In the genomic region with DNA sequence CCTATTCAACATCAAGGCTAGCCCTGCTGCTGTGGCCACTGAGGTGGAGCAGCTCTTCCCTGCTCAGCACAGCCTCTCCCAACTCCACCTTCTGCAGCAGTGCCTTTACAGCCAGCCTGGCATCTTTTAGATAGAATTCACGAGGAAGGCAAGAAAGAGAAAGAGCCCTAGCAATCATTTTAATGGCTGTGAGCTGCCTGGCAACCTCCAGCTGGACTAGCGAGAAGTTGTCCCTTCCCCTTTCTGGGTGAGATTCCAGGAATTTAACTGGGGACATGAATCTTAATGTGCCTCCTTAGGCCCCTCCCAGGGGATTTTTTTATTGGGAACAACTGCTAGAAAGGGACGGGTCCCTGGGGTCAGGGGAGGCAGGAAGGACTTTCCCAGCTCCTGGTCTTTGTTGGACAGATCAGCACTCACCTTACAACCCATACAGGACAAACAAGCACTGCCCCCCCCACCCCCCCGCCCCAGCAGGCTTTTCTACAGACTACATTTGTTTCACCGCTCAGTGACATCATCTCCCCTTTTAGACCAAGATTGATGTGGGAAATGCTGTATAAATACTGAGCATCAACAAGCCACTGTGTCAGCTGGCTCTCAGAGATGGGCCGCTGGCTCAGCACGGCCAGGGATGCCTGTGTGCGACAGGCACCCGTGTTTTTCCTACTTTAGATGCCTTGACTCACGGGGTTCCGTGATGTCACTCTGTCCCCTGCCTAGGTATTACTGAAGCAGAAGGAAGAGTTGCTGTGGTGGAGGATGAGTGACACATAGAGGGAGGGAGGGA, we compare ENCODE assay signal across 11 mouse cellular contexts. TPM values are rescaled to one million over a fixed set of nuclear protein-coding genes. Genes with fewer than 3 reads are reported as not detected.
DNase-seq lines count a peak whose midpoint lies in the region; ATAC-seq and TF ChIP-seq lines count a peak whose summit lies in the region.
"Had no signal": no experiment of that assay in that cellular context is flagged by ENCODE, and none has a peak within 500 bp of the region (broad histone marks: within the 10 kb centered on the region; RNA-seq: fewer than 3 reads in every experiment).

No protein-coding gene starts in this region.

- H3K27me3 ChIP-seq in kidney, embryonic 14.5 days (ENCODE audit: control insufficient read depth, insufficient read depth, low read length) = no peaks in the 10 kb centered on the region
- H3K27me3 ChIP-seq in forebrain, embryonic 12.5 days = no peaks in the 10 kb centered on the region
- no peaks in the 10 kb centered on the region for H3K27me3 ChIP-seq in hindbrain, embryonic 16.5 days (replicated peaks; ENCODE audit: control insufficient read depth, insufficient read depth, low read length)
- no peaks in the 10 kb centered on the region for H3K27me3 ChIP-seq in midbrain, postnatal 0 days (ENCODE audit: insufficient read depth, low read length)
- H3K27me3 ChIP-seq: liver, embryonic 13.5 days had no signal

- no peak for DNase-seq in kidney, postnatal 25 days
- peak; percentile 83 for DNase-seq in midbrain, postnatal 0 days (ENCODE audit: low spot score)
- no peak for DNase-seq in urinary bladder, adult 18-20 months (ENCODE audit: low spot score in 2 of 2)
- no peak for DNase-seq in heart, adult 18-20 months
- DNase-seq: liver, embryonic 13.5 days had no signal

- peak; percentile 36; the same call in 1 of the 2 replicates for ATAC-seq in kidney, embryonic 14.5 days (ENCODE audit: low FRiP score, low TSS enrichment)
- peak; percentile 36; the same call in 1 of the 2 replicates for ATAC-seq in forebrain, embryonic 12.5 days (ENCODE audit: low FRiP score)
- ATAC-seq in hindbrain, embryonic 16.5 days = peak; percentile 79
- ATAC-seq in midbrain, postnatal 0 days (ENCODE audit: low FRiP score) = peak; percentile 77
- ATAC-seq: Patski had no signal

- H3K4me1 ChIP-seq in kidney, embryonic 14.5 days (ENCODE audit: control insufficient read depth, insufficient read depth, low read length) = peaks cover 5% of the 10 kb centered on the region; the same call in 1 of the 2 replicates
- H3K4me1 ChIP-seq in forebrain, embryonic 12.5 days = peaks cover 11% of the 10 kb centered on the region
- no peaks in the 10 kb centered on the region for H3K4me1 ChIP-seq in hindbrain, embryonic 16.5 days (ENCODE audit: control insufficient read depth, insufficient read depth, low read depth, low read length)
- no peaks in the 10 kb centered on the region for H3K4me1 ChIP-seq in midbrain, postnatal 0 days (ENCODE audit: insufficient read depth, low read length)
- H3K4me1 ChIP-seq: liver, embryonic 13.5 days had no signal

- no peak overlapping the region for H3K4me3 ChIP-seq in kidney, embryonic 14.5 days (ENCODE audit: low read length)
- no peak overlapping the region for H3K4me3 ChIP-seq in forebrain, embryonic 12.5 days (replicated peaks)
- H3K4me3 ChIP-seq in hindbrain, embryonic 16.5 days (ENCODE audit: low read length) = no peak overlapping the region
- H3K4me3 ChIP-seq in midbrain, postnatal 0 days (ENCODE audit: low read depth, low read length) = no peak overlapping the region
- H3K4me3 ChIP-seq: heart, embryonic 13.5 days; liver, embryonic 13.5 days had no signal

- H3K36me3 ChIP-seq in kidney, embryonic 14.5 days (ENCODE audit: control insufficient read depth, insufficient read depth, low read length) = no peaks in the 10 kb centered on the region
- H3K36me3 ChIP-seq in forebrain, embryonic 12.5 days (replicated peaks) = no peaks in the 10 kb centered on the region
- H3K36me3 ChIP-seq in hindbrain, embryonic 16.5 days (ENCODE audit: control insufficient read depth, insufficient read depth, low read length) = no peaks in the 10 kb centered on the region
- H3K36me3 ChIP-seq in midbrain, postnatal 0 days (ENCODE audit: insufficient read depth, low read length) = no peaks in the 10 kb centered on the region
- H3K36me3 ChIP-seq: heart, embryonic 13.5 days; liver, embryonic 13.5 days had no signal

- no peak for TF ChIP-seq CTCF in midbrain, postnatal 0 days (IDR thresholded peaks at IDR 0.05)

- WGBS in kidney, embryonic 14.5 days = 31% methylated on average over 11 of the region's 11 CpGs
- 61% methylated on average over 11 of the region's 11 CpGs for WGBS in forebrain, embryonic 12.5 days
- WGBS in hindbrain, embryonic 16.5 days = 34% methylated on average over 11 of the region's 11 CpGs
- WGBS in midbrain, postnatal 0 days = 52% methylated on average over 11 of the region's 11 CpGs

- no peak overlapping the region for H3K9ac ChIP-seq in kidney, embryonic 14.5 days (ENCODE audit: low read depth, low read length)
- no peak overlapping the region for H3K9ac ChIP-seq in forebrain, embryonic 12.5 days
- H3K9ac ChIP-seq in hindbrain, embryonic 16.5 days (ENCODE audit: low read depth, low read length) = no peak overlapping the region
- H3K9ac ChIP-seq in midbrain, postnatal 0 days (replicated peaks; ENCODE audit: low read length, poor library complexity, severe bottlenecking) = no peak overlapping the region
- H3K9ac ChIP-seq: heart, embryonic 13.5 days; liver, embryonic 13.5 days had no signal

- no peak overlapping the region for H3K27ac ChIP-seq in kidney, embryonic 14.5 days (ENCODE audit: low read depth, low read length)
- H3K27ac ChIP-seq in forebrain, embryonic 12.5 days = no peak overlapping the region
- H3K27ac ChIP-seq in hindbrain, embryonic 16.5 days (ENCODE audit: low read depth, low read length) = peak overlapping the region; percentile 77
- 0 out of 2 replicates have a peak overlapping the region, but pooled peaks have one; percentile 57 for H3K27ac ChIP-seq in midbrain, postnatal 0 days (ENCODE audit: low read depth, low read length)
- H3K27ac ChIP-seq: heart, embryonic 13.5 days; liver, embryonic 13.5 days had no signal

- H3K4me2 ChIP-seq in kidney, embryonic 14.5 days (replicated peaks; ENCODE audit: low read depth, low read length) = no peak overlapping the region
- no peak overlapping the region; the same call in 1 of the 2 replicates for H3K4me2 ChIP-seq in forebrain, embryonic 12.5 days
- H3K4me2 ChIP-seq in hindbrain, embryonic 16.5 days (ENCODE audit: low read length) = peak overlapping the region; percentile 15
- no peak overlapping the region for H3K4me2 ChIP-seq in midbrain, postnatal 0 days (ENCODE audit: low read depth, low read length, poor library complexity, severe bottlenecking)
- H3K4me2 ChIP-seq: heart, embryonic 13.5 days; liver, embryonic 13.5 days had no signal

- 0 out of 2 replicates have a peak, but pooled peaks cover 3% of the 10 kb centered on the region for H3K9me3 ChIP-seq in kidney, embryonic 14.5 days (ENCODE audit: control insufficient read depth, low read length)
- H3K9me3 ChIP-seq in forebrain, embryonic 12.5 days = peaks cover 5% of the 10 kb centered on the region; the same call in 1 of the 2 replicates
- no peaks in the 10 kb centered on the region for H3K9me3 ChIP-seq in hindbrain, embryonic 16.5 days (ENCODE audit: control insufficient read depth, low read length)
- H3K9me3 ChIP-seq in midbrain, postnatal 0 days (ENCODE audit: low read length) = no peaks in the 10 kb centered on the region
- H3K9me3 ChIP-seq: liver, embryonic 13.5 days had no signal

RNA-seq across cellular contexts. Expression of a gene that starts 43.5 kb away (rescaled TPM):
- not detected in 2 replicates for polyA plus RNA-seq in kidney, embryonic 14.5 days (2014; fragmentation: Nextera tagmentation; extraction: Ambion mirVana)
- polyA plus RNA-seq in forebrain, embryonic 12.5 days (2016; fragmentation: Nextera tagmentation; extraction: Ambion mirVana) = not detected in 2 replicates
- polyA plus RNA-seq in hindbrain, embryonic 16.5 days (2015; fragmentation: Nextera tagmentation; extraction: Ambion mirVana) = not detected in 2 replicates
- total RNA-seq in midbrain, postnatal 0 days (2014; rRNA removed) = not detected in 2 replicates
- not detected in 2 replicates for polyA plus RNA-seq in midbrain, postnatal 0 days (2015; fragmentation: Nextera tagmentation; extraction: Ambion mirVana)
- total RNA-seq in heart, adult 18-20 months (2021) = not detected
- polyA plus RNA-seq: heart, embryonic 13.5 days; liver, embryonic 13.5 days; Patski; stomach, embryonic 14.5 days had no signal

Comparison
In these comparisons a context has a peak if more than half of its experiments do, and no peak if none do; other contexts are left out.
1. H3K27ac ChIP-seq: peak in hindbrain, embryonic 16.5 days (single experiment) and midbrain, postnatal 0 days (single experiment); none in kidney, embryonic 14.5 days (single experiment) and forebrain, embryonic 12.5 days (single experiment).
2. Peak in every context shown above with its lines, with median percentiles within 50 percentile points of each other: ATAC-seq.